Mouse (Mus musculus): ENCODE results near the gene 2410137M14Rik. TPM values are rescaled to one million over a fixed set of nuclear protein-coding genes. Genes with fewer than 3 reads are reported as not detected.
A peak's percentile ranks its signal among the peaks of the same experiment; 100 is the strongest.

Gene 2410137M14Rik
- total RNA-seq, 2 experiments from 2014 or later, result 0.66 TPM; not detected in 1

GRCm38 (mm10) chr17:36957999-36958743 is 22.9 kb downstream of the 2410137M14Rik start, which contains the start of the genes Znrd1 and Znrd1as:
TSS of gene Znrd1 (minus strand) at chr17:36958559.
TSS of gene Znrd1as (plus strand) at chr17:36958592.
- intact Hi-C loops (cut with DNase I), result loop anchor here (1.0 to 10.0 kb wide), 3 partner anchors 34 to 983 kb away; partner anchors contain the start of gene Gnl1
- peak; percentile 97 to 98 for DNase-seq (ENCODE audit: low spot score in 2 of 2)

GRCm38 (mm10) chr17:36953062-36953461 is 28.0 kb downstream of the 2410137M14Rik start:
- intact Hi-C loops (cut with DNase I), result loop anchor here (10.0 kb wide), 1 partner anchor 978 kb away; the partner anchor contains the start of gene Gnl1
- no peak for DNase-seq (ENCODE audit: low spot score in 2 of 2)

GRCm38 (mm10) chr17:36952631-36953030 is 28.4 kb downstream of the 2410137M14Rik start:
- no peak for DNase-seq (ENCODE audit: low spot score in 2 of 2)
- intact Hi-C loops (cut with DNase I), result loop anchor here (10.0 kb wide), 1 partner anchor 978 kb away; the partner anchor contains the start of gene Gnl1

- DNase-seq (ENCODE audit: low spot score in 2 of 2), result peak; percentile 94 to 99
- intact Hi-C loops (cut with DNase I), result loop anchor here (2.0 to 10.0 kb wide), 2 partner anchors 96 to 976 kb away; partner anchors contain the start of gene Gnl1
Observed at GRCm38 (mm10) chr17:36950981-36951947, 29.8 kb downstream of the 2410137M14Rik start, which contains the start of gene Ppp1r11. TSS of gene Ppp1r11 (minus strand) at chr17:36951741.

- DNase-seq (ENCODE audit: low spot score in 2 of 2), result no peak
- intact Hi-C loops (cut with DNase I), result no loop called here
Observed at GRCm38 (mm10) chr17:36949265-36949664, 31.8 kb downstream of the 2410137M14Rik start.

GRCm38 (mm10) chr17:36948286-36948685 is 32.8 kb downstream of the 2410137M14Rik start:
- no peak for DNase-seq (ENCODE audit: low spot score in 2 of 2)
- intact Hi-C loops (cut with DNase I), result no loop called here

GRCm38 (mm10) chr17:36947051-36947819 is 33.8 kb downstream of the 2410137M14Rik start:
- intact Hi-C loops (cut with DNase I), result no loop called here
- peak; percentile 66 to 74 for DNase-seq (ENCODE audit: low spot score in 2 of 2)

- intact Hi-C loops (cut with DNase I), result no loop called here
- peak in 1 of 2 experiments; percentile 44 for DNase-seq (ENCODE audit: low spot score in 2 of 2)
Observed at GRCm38 (mm10) chr17:36944121-36944775, 36.8 kb downstream of the 2410137M14Rik start.

GRCm38 (mm10) chr17:36943691-36944090 is 37.3 kb downstream of the 2410137M14Rik start:
- no peak for DNase-seq (ENCODE audit: low spot score in 2 of 2)

GRCm38 (mm10) chr17:36942791-36943471 is 38.1 kb downstream of the 2410137M14Rik start, which contains the start of gene Rnf39:
TSS of gene Rnf39 (plus strand) at chr17:36942918.
- intact Hi-C loops (cut with DNase I), result no loop called here
- peak in 1 of 2 experiments; percentile 67 for DNase-seq (ENCODE audit: low spot score in 2 of 2)

More at GRCm38 (mm10) chr17:36943691-36944090, 37.3 kb downstream of the 2410137M14Rik start:
- intact Hi-C loops (cut with DNase I), result no loop called here

GRCm38 (mm10) chr17:36942391-36942790 is 38.6 kb downstream of the 2410137M14Rik start:
- peak; percentile 43 to 84 for DNase-seq (ENCODE audit: low spot score in 2 of 2)

GRCm38 (mm10) chr17:36938056-36938455 is 43.0 kb downstream of the 2410137M14Rik start:
- no peak for DNase-seq (ENCODE audit: low spot score in 2 of 2)
- intact Hi-C loops (cut with DNase I), result no loop called here

More at GRCm38 (mm10) chr17:36942391-36942790, 38.6 kb downstream of the 2410137M14Rik start:
- intact Hi-C loops (cut with DNase I), result no loop called here

GRCm38 (mm10) chr17:36931806-36932205 is 49.2 kb downstream of the 2410137M14Rik start:
- intact Hi-C loops (cut with DNase I), result no loop called here
- no peak for DNase-seq (ENCODE audit: low spot score in 2 of 2)

- peak in 1 of 2 experiments; percentile 76 for DNase-seq (ENCODE audit: low spot score in 2 of 2)
- intact Hi-C loops (cut with DNase I), result no loop called here
Observed at GRCm38 (mm10) chr17:36931130-36931529, 49.9 kb downstream of the 2410137M14Rik start.

GRCm38 (mm10) chr17:36930233-36930632 is 50.8 kb downstream of the 2410137M14Rik start:
- intact Hi-C loops (cut with DNase I), result no loop called here
- peak in 1 of 2 experiments; percentile 27 for DNase-seq (ENCODE audit: low spot score in 2 of 2)

GRCm38 (mm10) chr17:36929236-36929932 is 51.7 kb downstream of the 2410137M14Rik start:
- intact Hi-C loops (cut with DNase I), result no loop called here
- peak in 1 of 2 experiments; percentile 62 for DNase-seq (ENCODE audit: low spot score in 2 of 2)

Measured in left cerebral cortex, postnatal 25 days (tissue).